Mouse (Mus musculus): ENCODE measurements around the gene Cuedc2.
A peak's percentile ranks its signal among the peaks of the same experiment; 100 is the strongest.

Cuedc2 gene

GRCm38 (mm10) chr19:46305432-46306267, 32.9 kb downstream of the Cuedc2 start:
- DNase-seq: peak; percentile 85

- no peak for DNase-seq
Observed at GRCm38 (mm10) chr19:46304908-46305333, 33.6 kb downstream of the Cuedc2 start.

- DNase-seq: peak; percentile 97
Observed at GRCm38 (mm10) chr19:46304216-46304841, 34.2 kb downstream of the Cuedc2 start, which contains the start of gene Nfkb2. TSS of gene Nfkb2 (plus strand) at chr19:46304320.

- no peak for DNase-seq
Observed at GRCm38 (mm10) chr19:46303251-46304215, 35.0 kb downstream of the Cuedc2 start.

- DNase-seq: no peak
Observed at GRCm38 (mm10) chr19:46302551-46302950, 36.0 kb downstream of the Cuedc2 start.

- no peak for DNase-seq
Observed at GRCm38 (mm10) chr19:46300294-46301045, 38.0 kb downstream of the Cuedc2 start.

GRCm38 (mm10) chr19:46296938-46297337, 41.6 kb downstream of the Cuedc2 start:
- DNase-seq: no peak

- DNase-seq: no peak
Observed at GRCm38 (mm10) chr19:46290535-46291105, 47.9 kb downstream of the Cuedc2 start.

GRCm38 (mm10) chr19:46287566-46287965, 50.9 kb downstream of the Cuedc2 start:
- DNase-seq: no peak

- no peak for DNase-seq
Observed at GRCm38 (mm10) chr19:46286926-46287325, 51.6 kb downstream of the Cuedc2 start.

- peak; percentile 33 for DNase-seq
Observed at GRCm38 (mm10) chr19:46286047-46286446, 52.5 kb downstream of the Cuedc2 start.

- no peak for DNase-seq
Observed at GRCm38 (mm10) chr19:46285631-46286030, 52.9 kb downstream of the Cuedc2 start.

GRCm38 (mm10) chr19:46284686-46285085, 53.8 kb downstream of the Cuedc2 start:
- DNase-seq: no peak

- no peak for DNase-seq
Observed at GRCm38 (mm10) chr19:46282081-46282849, 56.2 kb downstream of the Cuedc2 start.
